Mouse (Mus musculus) ovary, postnatal 14 days (tissue): Measurements from ENCODE around the gene Ccdc7a.

Experiments used
- DNase-seq: peaks from one replicate; pipeline ENCODE4 v3.0.0; 2022; ENCODE audit warnings: low spot score

The Ccdc7a gene

DNA sequence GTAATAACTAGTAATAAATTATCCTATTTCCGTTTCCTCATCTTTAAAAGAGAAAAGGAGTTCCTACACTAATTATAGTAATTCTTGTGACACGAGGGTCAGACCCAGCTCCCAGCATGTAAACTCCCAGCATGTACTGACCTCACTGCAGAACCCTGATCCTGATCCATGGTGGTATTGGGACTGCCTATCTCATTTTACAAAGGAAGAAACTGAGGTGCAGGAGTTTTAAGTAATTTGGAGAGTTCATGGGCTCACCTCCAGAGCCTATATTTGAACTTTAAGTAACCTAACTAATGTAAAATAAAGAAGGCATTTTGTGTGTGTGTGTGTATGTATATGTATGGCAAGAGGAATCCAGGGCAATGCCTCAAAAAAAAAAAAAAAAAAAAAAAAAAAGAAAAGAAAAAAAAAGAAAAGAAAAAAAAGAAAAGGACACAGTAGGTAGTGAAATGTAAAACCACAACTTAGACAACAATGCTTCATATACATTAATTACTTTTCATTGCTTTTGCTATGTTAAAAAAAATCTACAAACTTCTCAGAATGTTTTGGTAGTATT is 378.8 kb downstream of the Ccdc7a start:
- no peak for DNase-seq

- peak; percentile 91 for DNase-seq
Observed at GRCm38 (mm10) chr8:128685507-128686428, 379.5 kb downstream of the Ccdc7a start, which contains the start of gene Itgb1. Gene Itgb1, plus strand, starts transcription at chr8:128685654.

GRCm38 (mm10) chr8:128684609-128685506 is 380.5 kb downstream of the Ccdc7a start:
- no peak for DNase-seq
